Mouse (Mus musculus) kidney, adult 11 months (tissue): ENCODE data around the gene Tbc1d8.
A peak's percentile ranks its signal among the peaks of the same experiment; 100 is the strongest.

Experiments
- DNase-seq: peaks from one replicate; pipeline ENCODE4 v3.0.0; 2022

Tbc1d8 gene

DNA sequence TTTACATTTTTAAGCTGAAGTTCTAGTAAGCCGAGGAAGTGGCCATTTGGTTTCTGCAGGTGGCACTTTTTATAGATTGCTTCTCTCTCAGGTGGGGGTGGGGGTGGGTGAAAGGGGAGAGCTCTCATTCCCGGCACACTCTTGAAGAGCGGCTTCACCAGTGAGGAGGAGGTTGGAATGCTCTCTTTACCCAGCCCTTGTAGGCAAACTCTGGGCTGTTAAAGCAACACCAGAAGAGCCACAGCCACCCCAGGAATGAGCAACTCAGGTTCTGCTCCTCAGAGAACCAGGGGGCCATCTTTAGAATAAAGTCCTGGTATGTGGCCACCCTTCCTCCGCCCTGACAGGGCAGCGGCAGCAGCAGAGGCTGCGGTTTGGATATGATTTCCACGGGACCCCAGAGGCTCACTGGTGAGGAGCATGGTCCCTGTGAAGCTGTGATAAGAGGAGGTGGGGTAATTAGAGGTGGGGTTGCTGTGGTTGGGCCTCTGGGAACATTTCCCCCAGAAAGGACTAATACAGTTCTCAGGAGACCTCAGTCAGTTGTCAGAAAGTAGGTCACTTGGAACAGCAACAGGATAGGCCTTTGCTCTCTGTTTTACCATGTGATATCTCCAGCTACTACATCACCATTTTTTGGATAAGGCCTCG lies 85.2 kb downstream of the Tbc1d8 start:
- no peak for DNase-seq

DNA sequence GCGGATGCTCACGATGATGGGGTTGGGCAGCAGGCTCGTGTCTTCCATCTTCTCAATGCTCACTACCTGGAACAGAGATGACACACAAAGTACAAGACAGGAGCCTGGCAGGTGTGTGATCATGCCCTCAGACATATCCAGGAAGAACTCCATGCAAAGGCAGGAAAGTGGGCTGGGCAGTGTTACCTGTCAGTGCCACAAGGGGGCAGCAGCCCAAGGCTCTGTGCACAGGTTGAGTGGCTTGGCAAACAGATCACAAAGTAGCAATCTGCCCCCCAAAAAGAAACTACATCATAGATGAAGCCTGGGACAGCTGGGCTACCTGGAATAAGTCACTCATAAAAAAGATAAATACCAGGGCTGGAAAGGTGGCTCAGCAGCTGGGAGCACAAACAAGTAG lies 86.4 kb downstream of the Tbc1d8 start:
- DNase-seq, result peak; percentile 60

DNA sequence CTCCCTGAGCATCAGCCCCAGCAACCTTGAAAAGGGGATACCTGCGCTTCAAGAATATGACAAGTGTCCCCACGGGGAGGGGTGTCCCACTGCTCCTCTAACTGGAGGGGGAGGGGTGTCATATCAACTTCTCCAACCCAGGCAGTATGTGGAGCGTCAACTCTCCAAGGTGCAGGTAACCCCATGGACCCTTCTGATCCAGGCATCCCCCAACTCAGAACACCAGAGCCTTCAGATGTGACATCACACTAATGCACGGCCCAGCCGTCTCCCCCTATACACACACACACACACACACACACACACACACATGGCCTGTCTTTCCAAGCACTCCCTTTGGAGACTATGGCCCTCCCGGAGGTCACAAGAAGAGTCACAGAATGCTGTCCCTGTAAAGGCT lies 86.9 kb downstream of the Tbc1d8 start:
- no peak for DNase-seq

DNA sequence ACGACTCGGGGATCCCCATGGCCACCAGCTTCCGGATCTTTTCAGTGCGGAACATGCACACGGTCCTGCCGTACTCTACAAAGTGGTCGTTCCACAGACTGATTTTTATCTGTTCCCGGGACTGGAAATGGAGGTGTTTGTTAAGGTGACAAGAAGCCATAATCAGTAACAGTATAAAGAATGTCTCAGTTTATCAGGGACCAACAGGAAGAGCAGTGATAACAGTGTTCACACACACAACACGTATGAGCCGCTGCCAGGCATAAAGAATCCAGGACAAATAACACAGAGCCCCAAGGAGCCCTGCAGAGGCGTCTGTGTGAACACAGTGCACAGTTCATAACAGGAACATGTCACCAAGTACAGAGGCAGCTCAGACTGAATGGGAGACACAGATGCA lies 89.2 kb downstream of the Tbc1d8 start:
- DNase-seq, result no peak

DNA sequence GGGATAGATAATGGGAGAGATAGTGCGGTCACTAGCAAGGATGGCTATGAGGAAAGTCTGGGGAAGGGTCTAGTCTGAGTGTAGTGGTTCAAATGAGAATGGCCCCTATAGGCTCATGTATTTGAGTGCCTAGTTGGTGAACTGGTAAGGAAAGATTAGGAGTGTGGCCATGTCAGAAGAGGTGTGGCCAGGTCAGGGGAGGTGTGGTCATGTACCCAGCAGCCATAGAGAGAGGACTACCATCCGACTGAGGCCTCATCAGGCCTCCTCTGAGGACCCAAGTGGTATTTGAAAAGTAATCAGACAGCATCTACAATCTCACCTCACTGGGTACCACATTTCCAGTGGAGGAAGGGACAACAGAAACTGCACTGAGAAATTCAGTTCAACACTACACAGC lies 90.4 kb downstream of the Tbc1d8 start:
- DNase-seq, result no peak

DNA sequence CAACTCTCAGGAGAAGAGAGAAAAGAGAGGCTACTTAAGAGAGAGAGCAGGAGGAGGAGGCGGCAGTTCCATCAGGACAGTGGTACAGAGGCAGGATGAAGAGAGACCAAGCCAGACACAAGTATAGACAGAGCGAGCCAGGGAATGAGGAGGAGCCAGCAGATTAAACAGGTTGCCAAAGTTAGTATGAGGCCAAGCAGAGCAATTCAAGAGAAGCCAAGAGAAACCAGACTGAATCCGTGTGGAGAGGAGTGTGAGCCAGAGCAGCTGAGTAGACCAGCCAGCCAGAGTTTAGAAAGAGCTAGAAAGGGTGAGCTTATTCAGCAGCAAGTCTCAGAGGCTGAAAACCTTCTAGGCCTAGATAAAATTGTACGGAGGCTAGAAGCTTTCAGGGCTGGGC lies 91.1 kb downstream of the Tbc1d8 start:
- DNase-seq, result no peak

DNA sequence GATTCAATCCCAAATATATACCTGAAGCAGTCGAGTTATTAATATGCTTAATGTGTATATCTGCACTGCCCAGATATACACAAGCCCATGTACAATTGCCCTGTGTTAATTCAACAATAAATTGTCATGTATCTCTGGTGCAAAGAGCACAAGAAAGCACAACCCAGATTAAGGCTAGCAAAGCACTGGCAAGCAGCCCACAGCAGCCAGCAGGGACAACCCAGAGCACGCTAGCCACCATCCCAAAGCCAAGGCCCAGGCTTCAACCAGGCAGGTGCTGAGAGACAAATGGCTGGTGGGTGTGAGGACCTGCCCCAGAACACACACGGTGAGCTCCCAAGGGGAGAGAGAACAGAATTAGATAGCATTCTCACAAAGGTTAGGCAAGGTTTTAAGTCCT lies 92.1 kb downstream of the Tbc1d8 start:
- no peak for DNase-seq

DNA sequence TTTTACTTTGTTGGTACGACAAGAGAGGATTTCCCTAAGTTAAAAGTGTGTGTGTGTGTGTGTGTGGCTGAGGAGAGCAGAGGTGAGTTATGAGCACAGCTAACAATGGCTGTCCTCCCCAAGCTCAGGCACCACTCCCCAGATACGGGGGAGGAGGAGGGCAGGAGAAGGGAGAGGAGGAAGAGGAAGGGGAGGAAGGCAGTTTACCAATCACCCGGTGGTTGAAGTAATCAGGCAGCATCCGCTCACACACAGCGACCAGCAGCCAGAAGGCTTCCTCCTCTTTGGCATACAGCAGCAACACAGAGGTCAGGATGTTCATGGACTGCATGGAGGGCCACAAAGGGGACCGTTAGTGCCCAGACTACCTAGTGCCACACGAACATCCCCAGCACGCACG lies 93.6 kb downstream of the Tbc1d8 start:
- no peak for DNase-seq

DNA sequence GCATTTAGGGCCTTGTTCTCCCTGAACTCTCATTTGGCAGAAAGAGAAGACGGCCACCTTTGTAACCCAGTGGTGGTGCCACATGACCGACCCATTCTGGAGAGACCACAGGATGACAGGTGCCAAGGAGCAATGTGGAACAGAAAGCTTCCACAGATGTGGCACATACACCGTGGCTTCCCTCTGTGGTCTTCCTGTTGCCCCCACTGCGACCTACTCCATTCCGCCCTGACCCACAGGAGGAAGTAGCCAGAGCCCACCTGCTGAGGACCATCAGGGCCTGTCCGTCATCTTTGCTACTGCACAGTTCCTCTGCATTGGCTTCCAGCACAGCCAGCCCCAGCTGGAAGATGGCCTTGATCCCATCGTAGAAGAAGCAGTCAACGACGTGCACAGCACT lies 97.5 kb downstream of the Tbc1d8 start:
- no peak for DNase-seq

DNA sequence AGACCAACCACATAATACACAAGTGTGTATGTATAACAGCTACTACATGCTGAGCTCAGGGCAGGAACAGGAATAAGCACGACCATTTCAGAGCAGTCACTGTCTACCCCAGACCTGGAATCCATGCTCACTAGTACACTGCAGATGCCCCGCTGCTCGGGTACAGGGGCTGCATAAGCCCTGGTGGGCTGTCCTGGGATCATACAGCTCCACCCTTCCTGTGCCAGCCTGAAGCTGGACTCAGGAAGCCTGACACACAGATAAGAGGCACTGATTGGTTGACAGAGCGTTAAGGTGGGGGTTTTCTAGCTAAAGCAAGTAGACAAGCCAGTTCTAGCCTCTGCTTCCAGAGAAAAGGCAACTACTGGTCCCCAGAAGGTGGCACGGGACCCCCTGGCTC lies 99.5 kb downstream of the Tbc1d8 start:
- no peak for DNase-seq

DNA sequence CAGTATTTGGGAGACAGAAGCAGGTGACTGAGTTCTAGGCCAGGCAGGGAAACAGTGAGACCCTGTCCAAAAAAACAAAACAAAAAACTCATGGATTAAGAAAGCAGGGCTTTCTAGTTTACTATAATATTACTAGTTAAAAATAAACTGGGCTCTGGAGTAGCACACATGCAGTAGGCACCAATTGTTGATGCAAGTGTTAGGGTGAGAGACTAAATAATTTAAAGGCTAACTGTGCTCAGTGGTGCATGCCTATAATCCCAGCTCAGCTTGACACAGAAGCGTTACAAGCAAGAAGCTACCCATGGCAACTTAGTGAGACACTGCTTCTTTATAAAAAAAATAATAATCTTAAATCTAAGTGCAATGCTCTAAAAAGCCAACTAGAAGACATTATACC lies 100.0 kb downstream of the Tbc1d8 start:
- no peak for DNase-seq

DNA sequence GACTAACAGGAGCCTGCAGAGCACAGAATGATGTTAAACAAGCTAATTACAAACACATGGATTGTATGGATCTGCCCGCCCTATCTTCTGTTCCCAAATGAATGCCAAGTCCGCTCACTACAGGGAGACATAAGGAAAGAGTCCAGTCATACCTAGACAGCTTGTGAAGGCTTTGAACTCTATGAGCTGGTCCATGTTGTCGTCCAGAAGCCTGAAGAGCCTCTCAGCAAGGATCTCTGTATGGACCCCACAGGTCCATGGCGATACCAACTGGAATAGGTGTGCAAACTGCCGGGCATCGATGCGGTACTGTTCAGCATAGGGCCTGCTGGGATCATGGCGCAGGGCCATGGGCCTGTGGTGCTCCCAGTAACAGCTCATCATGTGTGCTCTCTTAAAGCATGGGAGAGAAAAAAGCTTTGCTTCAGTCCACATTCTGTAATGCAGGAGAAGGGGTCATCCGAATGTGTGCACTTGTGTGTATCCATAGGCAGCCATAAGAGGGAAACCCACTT lies 101.8 kb downstream of the Tbc1d8 start:
- DNase-seq, result no peak

DNA sequence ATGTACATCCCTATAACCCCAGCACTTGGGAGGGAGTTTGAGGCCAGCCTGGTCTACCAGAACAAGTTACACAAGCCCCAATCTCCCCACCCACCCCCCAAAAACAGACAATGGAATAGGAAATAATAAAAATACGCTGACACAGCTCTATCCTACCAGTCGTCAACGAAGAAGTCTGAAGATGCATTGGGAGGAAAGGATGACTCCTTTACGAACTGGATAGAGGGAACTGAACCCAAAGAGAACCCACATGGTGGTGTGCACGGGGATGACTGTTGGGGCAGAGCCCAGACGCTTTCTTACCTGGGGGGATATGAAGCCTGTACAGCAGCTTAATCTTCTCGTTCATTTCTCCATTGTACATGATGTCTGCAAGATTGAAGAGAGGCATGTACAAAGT lies 102.4 kb downstream of the Tbc1d8 start:
- DNase-seq, result no peak

DNA sequence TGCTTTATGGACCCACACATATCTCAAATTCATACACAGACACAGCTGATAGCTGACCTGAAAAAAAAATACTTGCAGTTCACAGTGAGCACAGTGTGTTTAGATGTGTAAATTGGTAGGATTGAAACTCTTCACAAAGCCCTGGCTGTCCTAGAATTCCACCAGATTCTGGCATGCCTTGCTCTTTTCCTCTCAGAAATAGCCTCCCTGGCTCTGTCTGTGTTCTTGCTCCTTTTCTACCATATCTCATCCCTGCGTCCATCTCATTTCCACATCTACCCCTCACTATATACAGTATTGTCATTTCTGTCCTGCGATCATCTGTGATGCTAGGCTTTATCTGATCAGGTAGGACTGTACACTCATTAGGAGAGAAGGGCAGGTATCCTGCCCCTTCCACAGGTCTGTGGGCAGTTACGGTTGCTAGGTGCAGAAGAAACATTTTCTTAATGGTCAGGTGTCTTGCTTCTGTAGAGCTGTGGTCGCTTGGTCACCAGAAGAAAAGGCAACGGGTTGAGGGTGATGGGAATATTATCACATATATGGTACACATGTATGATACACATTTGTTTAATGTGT lies 104.2 kb downstream of the Tbc1d8 start:
- DNase-seq, result no peak

DNA sequence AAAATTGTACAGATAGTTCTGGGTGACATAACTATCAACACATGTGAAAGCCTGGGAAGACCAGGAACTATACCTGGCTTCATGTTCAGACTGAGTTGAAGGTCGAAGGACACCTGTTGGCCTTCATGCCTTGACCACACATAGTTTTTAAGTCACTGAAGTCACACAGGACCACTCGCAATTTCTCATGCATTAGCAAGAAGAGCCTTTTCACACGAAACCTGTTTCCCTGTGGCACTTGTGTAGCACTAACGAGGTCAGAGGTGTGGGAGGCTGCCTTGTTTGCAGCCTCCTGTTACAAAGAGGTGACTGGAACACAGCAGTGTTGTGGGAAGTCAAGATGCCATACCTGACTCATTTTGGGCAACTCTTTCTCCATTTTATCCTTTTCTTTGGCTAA lies 105.2 kb downstream of the Tbc1d8 start:
- DNase-seq, result no peak

DNA sequence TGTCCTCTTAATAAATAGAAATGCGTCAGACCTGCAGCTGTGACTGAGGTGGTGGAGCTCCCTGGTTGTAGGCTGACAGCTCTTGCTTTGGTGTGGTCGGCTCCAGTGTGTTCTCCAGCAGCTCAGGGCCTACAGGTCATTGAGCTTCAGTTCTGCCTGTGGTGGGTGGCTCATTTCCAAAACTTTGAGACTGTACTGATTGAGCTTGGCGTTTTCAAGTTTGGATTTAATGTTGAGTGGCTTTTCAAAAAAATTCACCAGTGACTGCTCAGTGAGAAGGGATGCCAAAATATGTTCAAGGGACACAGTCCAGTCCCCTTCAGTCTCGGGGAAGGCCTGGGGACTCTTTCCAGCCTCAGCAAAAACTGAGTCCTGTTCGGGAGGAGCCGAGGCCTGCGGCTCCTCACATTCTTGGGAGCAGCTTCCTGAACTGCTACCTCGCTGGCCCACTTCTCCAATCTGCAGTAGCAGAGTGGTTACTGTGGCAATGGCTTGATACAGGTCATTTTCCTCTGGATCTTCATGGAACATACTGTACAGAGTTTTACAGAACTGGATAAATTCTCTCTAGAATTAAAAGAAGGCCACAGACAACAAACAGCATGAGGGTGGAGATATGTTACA lies 106.2 kb downstream of the Tbc1d8 start:
- no peak for DNase-seq

DNA sequence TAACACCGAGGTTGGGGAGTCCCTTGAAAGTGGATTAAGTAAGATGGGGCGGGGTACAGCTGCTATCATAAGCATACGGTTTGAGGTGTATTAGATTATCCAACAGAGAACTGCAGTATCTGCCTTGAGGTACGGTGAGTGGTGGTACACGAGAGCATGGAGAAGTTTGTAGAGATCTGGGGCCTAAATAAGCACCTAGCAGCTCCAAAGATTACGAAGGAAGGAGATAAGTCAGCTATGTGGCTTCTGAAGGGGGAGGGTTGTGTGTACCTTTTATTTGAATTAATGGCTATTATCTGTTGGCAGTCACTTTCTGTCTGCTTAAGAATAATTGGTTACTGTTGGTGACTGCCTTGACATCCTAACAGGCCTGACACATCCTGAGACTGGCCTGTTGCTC lies 108.1 kb downstream of the Tbc1d8 start:
- DNase-seq, result no peak

DNA sequence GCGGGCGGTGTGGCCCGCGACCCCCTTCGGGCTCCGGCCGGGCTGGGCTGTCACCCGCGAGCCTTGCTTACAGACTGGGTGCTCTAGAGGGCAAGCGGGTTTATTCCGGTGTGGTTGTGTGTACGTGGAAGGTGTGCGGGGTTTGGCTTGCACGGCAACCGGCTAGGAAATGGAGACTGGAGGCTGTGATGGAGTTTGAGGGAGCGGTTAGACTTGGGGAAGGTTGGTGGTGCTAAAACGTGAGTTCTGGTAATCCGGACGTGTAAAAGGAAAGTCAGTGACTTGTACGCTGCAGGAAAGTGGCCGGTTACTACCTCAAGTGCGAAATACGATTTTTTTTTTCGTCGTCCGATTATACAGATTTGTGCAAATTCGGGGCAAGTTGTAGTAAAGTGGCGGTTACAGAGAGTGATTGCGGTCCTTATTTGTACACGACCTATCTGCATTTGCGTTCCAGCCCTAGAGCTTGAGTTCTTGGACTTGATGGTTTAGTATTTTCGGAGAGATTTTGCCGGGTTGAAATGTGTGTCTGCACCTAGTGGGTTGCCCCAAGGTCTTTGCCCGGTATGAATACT lies 110.2 kb downstream of the Tbc1d8 start:
- peak; percentile 18 for DNase-seq

DNA sequence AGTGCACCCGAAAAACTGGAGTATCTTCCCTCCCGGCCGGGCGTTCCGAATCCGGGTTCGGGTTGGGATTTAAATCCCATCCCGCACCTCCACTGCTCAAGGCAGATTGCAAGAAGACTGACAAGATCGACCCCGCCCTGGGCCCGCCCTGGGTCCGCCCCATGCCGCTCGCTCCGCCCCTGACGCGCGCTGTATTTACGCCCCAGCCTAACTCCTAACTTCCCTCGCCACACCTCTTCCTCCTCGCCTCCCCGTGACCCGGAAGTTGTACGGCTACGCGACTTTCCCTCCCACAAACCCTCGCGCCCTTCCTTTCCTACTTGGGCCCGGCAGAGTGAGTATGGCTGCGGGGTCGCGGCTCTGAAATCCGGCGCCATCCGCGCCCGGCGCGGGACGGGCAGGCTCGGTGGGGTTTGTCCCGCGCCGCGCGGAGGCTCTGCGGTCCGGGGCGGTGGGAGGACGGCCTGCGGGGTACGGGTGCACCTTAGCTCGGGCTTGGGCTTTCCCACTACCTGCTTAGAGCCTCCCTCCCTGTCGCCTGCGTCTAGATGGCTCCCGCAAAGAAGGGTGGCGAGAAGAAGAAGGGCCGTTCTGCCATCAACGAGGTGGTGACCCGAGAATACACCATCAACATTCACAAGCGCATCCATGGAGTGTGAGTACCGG lies 110.8 kb downstream of the Tbc1d8 start, which contains the start of gene Rpl31:
Gene Rpl31, plus strand, starts transcription at position 242 of the 666 bp plus-strand sequence.
- DNase-seq, result peak; percentile 98

DNA sequence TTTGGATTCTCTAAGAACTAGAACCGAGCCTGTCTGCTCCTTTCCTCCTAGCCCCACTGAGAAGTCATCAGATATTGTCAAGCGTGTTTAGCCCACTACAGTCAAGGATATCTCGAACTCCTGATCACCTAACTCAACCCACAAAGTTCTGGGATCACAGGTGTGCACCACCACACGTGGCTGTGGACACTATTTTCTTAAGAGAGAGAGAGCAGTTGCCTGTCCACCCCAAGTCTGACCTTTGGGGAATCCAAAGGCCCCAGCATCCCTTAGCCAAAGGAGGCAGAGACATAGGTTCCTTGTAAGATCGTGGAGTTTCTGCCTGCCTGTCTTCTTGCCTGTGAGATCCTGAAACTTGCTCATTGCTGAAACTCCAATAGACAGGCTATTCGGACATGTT lies 111.5 kb downstream of the Tbc1d8 start:
- DNase-seq, result peak; percentile 18

DNA sequence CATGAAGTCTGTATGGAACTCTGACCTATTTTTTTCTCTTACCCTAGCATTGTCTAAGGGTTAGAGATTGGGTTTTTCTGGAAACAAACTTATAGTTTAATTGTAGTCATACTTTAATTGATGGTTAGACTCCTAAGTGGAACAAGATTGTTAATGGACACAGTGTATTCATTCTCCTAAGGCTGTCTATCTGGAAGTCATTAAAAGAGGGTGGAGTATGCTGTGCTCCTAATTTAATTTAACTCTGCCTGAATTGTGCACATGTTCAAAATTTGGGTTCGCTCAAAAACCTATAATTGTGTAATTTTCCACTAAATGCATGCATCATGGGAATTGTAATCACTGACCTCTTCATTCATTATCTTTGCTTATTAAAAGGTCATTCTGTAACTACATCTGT lies 113.0 kb downstream of the Tbc1d8 start:
- DNase-seq, result no peak

DNA sequence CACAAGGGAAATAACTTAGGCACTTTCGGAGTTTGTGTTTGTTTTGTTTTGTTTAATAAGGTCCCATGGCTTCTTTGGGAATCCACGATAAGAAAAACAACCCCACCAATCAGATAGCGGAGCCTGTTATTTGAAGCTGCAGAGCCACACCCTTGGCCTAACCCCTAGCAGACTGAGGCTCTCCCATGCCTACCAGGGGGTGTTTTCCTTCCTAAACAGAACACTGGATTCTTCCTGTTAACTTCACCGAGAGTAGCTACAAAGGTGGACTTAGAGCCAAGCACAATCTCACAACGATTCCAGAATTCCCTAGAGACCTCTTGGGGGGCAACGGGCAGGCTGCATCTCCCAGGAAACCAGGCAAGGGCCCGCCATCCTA lies 116.1 kb downstream of the Tbc1d8 start:
- no peak for DNase-seq

DNA sequence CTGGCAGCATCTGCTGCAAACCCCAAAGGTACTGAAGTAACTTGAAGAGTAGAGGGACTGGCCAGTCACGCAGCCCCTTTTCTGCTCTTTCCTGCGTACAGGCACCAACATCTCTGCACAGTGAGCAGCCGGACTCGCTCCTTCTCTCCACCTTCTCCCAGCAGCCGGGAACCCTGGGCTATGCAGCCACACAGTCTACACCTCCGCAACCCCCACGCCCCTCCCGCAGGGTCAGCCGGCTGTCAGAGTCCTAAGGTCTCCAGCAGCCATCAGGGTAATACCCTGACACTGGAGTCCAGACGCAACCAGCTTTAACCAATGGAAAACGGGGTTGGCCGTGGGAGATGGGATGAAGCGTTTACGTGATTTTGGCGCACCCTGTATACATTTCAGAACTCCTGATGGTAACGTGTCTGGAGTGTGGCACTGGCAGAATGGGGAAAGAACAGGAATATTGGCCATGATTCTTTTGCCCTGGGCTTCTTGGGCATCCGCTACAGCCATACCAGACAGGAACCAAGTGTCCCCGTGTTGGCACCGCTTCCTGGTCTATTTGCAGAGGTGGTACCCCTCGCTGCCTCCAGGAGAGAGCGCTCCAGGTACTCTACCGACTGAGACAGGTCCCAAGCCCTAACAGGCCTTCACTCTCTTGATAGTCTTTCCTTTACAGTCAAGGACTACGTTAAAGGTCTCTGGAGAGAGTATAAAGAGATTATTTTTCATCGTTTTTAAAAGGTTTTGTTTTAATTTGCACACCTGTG lies 116.6 kb downstream of the Tbc1d8 start:
- DNase-seq, result no peak
